Mouse (Mus musculus): ENCODE results near the gene Gusb. TPM values are rescaled to one million over a fixed set of nuclear protein-coding genes. Genes with fewer than 3 reads are reported as not detected.

Gene Gusb
- total and polyA plus RNA-seq, 2 experiments from 2014 or later = 26.2 to 47.0 TPM

DNA sequence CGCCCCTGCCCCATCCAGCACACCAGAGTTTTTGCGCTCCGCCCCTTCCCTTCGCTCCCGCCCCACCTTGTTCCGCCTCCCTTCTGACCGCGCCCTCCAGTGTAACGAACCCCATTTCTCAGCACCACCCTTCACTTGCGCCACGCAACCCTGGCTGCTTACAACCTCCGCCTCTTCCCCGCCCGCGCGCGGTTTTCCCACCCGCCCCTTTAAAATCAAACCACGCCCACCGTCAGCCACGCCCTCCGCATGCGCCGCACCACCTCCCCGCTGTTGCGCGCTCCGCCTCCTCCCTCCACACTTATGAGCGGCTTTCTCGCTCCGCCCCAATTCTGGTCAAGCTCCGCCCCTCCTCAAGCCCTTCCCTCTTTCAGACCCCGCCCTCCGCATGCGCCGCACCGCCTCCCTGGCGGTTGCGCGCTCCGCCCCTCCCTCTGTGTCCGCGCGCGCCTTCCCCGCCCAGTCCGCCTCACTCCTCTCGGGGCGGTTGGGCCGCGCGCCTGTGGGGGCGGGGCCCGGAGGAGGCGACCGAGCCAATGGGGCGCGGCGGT, 61.3 kb downstream of the Gusb start, which contains the start of gene Vkorc1l1:
TSS of gene Vkorc1l1 (plus strand) at position 476 of the 551 bp plus-strand sequence.
- H3K4me1 ChIP-seq (ENCODE audit: insufficient read depth, low read length) = 0 out of 2 replicates have a peak, but pooled peaks cover 4% of the 10 kb centered on the region
- DNase-seq (ENCODE audit: low spot score) = peak; percentile 99
- no peaks in the 10 kb centered on the region for H3K9me3 ChIP-seq (ENCODE audit: low read length)
- no peak for TF ChIP-seq CTCF (IDR thresholded peaks at IDR 0.05; ENCODE audit: low read depth)
- H3K36me3 ChIP-seq (ENCODE audit: insufficient read depth, low read length) = no peaks in the 10 kb centered on the region
- peak within 1 kb of the TSS; percentile 79 for H3K9ac ChIP-seq (replicated peaks; ENCODE audit: low read length)
- WGBS = 1% methylated on average over 56 of the region's 59 CpGs
- peak within 1 kb of the TSS; percentile 86 for H3K4me3 ChIP-seq (ENCODE audit: low read length)
- H3K27ac ChIP-seq = peak within 1 kb of the TSS; percentile 70
- no peaks in the 10 kb centered on the region for H3K27me3 ChIP-seq (ENCODE audit: insufficient read depth, low read length)
- peak; percentile 97 for ATAC-seq
- peak within 1 kb of the TSS; percentile 81 for H3K4me2 ChIP-seq (ENCODE audit: low read depth, low read length)

DNA sequence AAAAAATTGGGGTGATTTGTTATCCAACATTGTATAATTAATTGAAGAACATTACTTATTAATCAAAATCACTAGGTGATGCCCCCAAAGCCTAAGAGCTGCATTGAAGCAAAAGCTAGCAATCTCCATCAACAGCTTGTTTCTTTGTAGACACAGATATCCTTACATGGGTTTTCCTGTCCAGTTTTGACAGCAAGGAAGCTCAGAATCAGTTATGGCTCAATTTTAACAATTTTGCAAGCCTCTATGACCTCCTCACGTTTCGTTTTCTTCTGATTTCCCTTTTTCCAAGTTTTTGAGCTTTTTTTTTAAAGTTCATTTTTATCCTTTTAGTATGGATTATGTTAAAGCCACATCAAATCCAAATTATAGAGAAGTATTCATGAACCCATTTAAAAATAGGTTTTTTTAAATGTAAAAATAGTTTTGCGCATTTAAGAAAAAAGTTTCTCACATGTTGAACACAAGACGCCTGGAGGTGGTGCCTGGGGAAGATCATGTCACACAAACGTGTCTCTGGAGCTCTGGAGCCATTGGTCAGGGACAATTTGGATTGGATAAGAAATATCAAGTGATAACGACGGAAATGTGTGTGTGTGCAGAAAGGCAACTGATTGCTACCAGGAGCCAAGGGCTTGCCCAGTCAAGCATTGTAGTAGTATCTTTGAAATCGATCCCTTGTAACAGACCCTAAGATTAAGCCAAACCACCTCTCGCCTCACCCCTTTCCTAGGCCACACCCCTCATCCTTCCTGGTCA, 61.9 kb downstream of the Gusb start:
- no peaks in the 10 kb centered on the region for H3K36me3 ChIP-seq (ENCODE audit: insufficient read depth, low read length)
- H3K4me2 ChIP-seq (ENCODE audit: low read depth, low read length) = peak overlapping the region; percentile 52
- peak overlapping the region; percentile 86 for H3K4me3 ChIP-seq (ENCODE audit: low read length)
- 0 out of 2 replicates have a peak, but pooled peaks cover 4% of the 10 kb centered on the region for H3K4me1 ChIP-seq (ENCODE audit: insufficient read depth, low read length)
- ATAC-seq = no peak; the same call in 1 of the 2 replicates
- no peaks in the 10 kb centered on the region for H3K27me3 ChIP-seq (ENCODE audit: insufficient read depth, low read length)
- 8% methylated on average over 9 of the region's 9 CpGs for WGBS
- H3K9ac ChIP-seq (replicated peaks; ENCODE audit: low read length) = peak overlapping the region; percentile 19; the same call in 1 of the 2 replicates
- TF ChIP-seq CTCF (IDR thresholded peaks at IDR 0.05; ENCODE audit: low read depth) = no peak
- peak overlapping the region; percentile 65 for H3K27ac ChIP-seq
- DNase-seq (ENCODE audit: low spot score) = no peak
- H3K9me3 ChIP-seq (ENCODE audit: low read length) = no peaks in the 10 kb centered on the region

DNA sequence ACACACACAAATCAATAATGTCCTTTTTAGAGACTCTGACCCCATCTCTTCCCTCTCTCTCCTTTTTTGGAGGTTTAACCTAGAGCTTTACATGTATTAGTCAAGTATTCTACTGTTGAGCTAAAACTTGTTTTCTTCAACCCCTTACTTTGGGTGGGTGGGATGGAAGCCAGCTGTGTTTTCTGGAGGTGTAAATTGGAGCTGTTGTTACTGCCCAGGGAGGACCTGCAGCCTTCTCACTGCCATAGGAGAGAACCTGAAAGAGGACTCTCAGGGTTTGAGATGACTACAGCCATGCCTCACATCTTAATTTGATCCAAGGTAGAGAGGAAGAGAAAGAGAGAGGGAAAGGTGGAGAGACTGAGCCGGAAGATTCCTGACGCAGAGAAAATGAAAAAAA, 62.6 kb downstream of the Gusb start:
- Histone ChIP-seq H3K9me3 (ENCODE audit: low read length) (no peaks in the 10 kb centered on the region), H3K36me3 (ENCODE audit: insufficient read depth, low read length) (no peaks in the 10 kb centered on the region), H3K4me1 (ENCODE audit: insufficient read depth, low read length) (0 out of 2 replicates have a peak, but pooled peaks cover 4% of the 10 kb centered on the region), H3K27me3 (ENCODE audit: insufficient read depth, low read length) (no peaks in the 10 kb centered on the region), H3K9ac (replicated peaks; ENCODE audit: low read length) (no peak overlapping the region), H3K27ac (no peak overlapping the region), H3K4me2 (ENCODE audit: low read depth, low read length) (no peak overlapping the region), H3K4me3 (ENCODE audit: low read length) (no peak overlapping the region)
- 69% methylated on average over 2 of the region's 2 CpGs for WGBS
- DNase-seq (ENCODE audit: low spot score) = no peak
- no peak for TF ChIP-seq CTCF (IDR thresholded peaks at IDR 0.05; ENCODE audit: low read depth)
- no peak for ATAC-seq

Other genes starting within 250 kb of the Gusb start
- 28.3 and 31.0 TPM in 2 replicates for gene Psph, start 215.6 kb downstream of the Gusb start, total RNA-seq (2014; rRNA removed)
- gene Psph, start 215.6 kb downstream of the Gusb start, polyA plus RNA-seq (2015; fragmentation: Nextera tagmentation; extraction: Ambion mirVana) = 55.3 and 58.1 TPM in 2 replicates
- 21.8 and 23.2 TPM in 2 replicates for gene Sumf2, start 156.1 kb downstream of the Gusb start, total RNA-seq (2014; rRNA removed)
- 25.2 and 29.4 TPM in 2 replicates for gene Sumf2, start 156.1 kb downstream of the Gusb start, polyA plus RNA-seq (2015; fragmentation: Nextera tagmentation; extraction: Ambion mirVana)
- gene Chchd2, start 115.6 kb downstream of the Gusb start, total RNA-seq (2014; rRNA removed) = 1,207 and 1,381 TPM in 2 replicates
- gene Chchd2, start 115.6 kb downstream of the Gusb start, polyA plus RNA-seq (2015; fragmentation: Nextera tagmentation; extraction: Ambion mirVana) = 877 TPM in 2 replicates
- gene Zbed5, start 107.3 kb downstream of the Gusb start, total RNA-seq (2014; rRNA removed) = 9.6 and 10.4 TPM in 2 replicates
- 7.4 and 7.9 TPM in 2 replicates for gene Zbed5, start 107.3 kb downstream of the Gusb start, polyA plus RNA-seq (2015; fragmentation: Nextera tagmentation; extraction: Ambion mirVana)
- 2.0 and 3.6 TPM in 2 replicates for gene Phkg1, start 104.5 kb downstream of the Gusb start, total RNA-seq (2014; rRNA removed)
- gene Phkg1, start 104.5 kb downstream of the Gusb start, polyA plus RNA-seq (2015; fragmentation: Nextera tagmentation; extraction: Ambion mirVana) = 1.7 and 3.3 TPM in 2 replicates
- 3.5 and 4.1 TPM in 2 replicates for gene Nupr1l, start 94.5 kb downstream of the Gusb start, total RNA-seq (2014; rRNA removed)
- gene Nupr1l, start 94.5 kb downstream of the Gusb start, polyA plus RNA-seq (2015; fragmentation: Nextera tagmentation; extraction: Ambion mirVana) = 6.0 and 6.1 TPM in 2 replicates
- gene Vkorc1l1, start 61.1 kb downstream of the Gusb start, total RNA-seq (2014; rRNA removed) = 73.0 and 73.3 TPM in 2 replicates
- gene Vkorc1l1, start 61.1 kb downstream of the Gusb start, polyA plus RNA-seq (2015; fragmentation: Nextera tagmentation; extraction: Ambion mirVana) = 22.3 and 23.0 TPM in 2 replicates
- 24.9 and 31.4 TPM in 2 replicates for gene Asl, start 26.2 kb upstream of the Gusb start, total RNA-seq (2014; rRNA removed)
- gene Asl, start 26.2 kb upstream of the Gusb start, polyA plus RNA-seq (2015; fragmentation: Nextera tagmentation; extraction: Ambion mirVana) = 43.2 and 52.3 TPM in 2 replicates
- gene Crcp, start 26.2 kb upstream of the Gusb start, total RNA-seq (2014; rRNA removed) = 34.4 and 39.8 TPM in 2 replicates
- 73.7 and 83.0 TPM in 2 replicates for gene Crcp, start 26.2 kb upstream of the Gusb start, polyA plus RNA-seq (2015; fragmentation: Nextera tagmentation; extraction: Ambion mirVana)
- 35.6 and 38.1 TPM in 2 replicates for gene Tpst1, start 70.3 kb upstream of the Gusb start, total RNA-seq (2014; rRNA removed)
- 46.7 and 48.7 TPM in 2 replicates for gene Tpst1, start 70.3 kb upstream of the Gusb start, polyA plus RNA-seq (2015; fragmentation: Nextera tagmentation; extraction: Ambion mirVana)
- gene Kctd7, start 141.8 kb upstream of the Gusb start, total RNA-seq (2014; rRNA removed) = 20.8 and 31.7 TPM in 2 replicates
- 10.9 and 11.2 TPM in 2 replicates for gene Kctd7, start 141.8 kb upstream of the Gusb start, polyA plus RNA-seq (2015; fragmentation: Nextera tagmentation; extraction: Ambion mirVana)
- gene Rabgef1, start 168.7 kb upstream of the Gusb start, total RNA-seq (2014; rRNA removed) = 16.1 and 19.9 TPM in 2 replicates
- gene Rabgef1, start 168.7 kb upstream of the Gusb start, polyA plus RNA-seq (2015; fragmentation: Nextera tagmentation; extraction: Ambion mirVana) = 27.4 and 28.9 TPM in 2 replicates
- 37.1 and 51.2 TPM in 2 replicates for gene Tmem248, start 214.0 kb upstream of the Gusb start, total RNA-seq (2014; rRNA removed)
- 26.5 and 30.5 TPM in 2 replicates for gene Tmem248, start 214.0 kb upstream of the Gusb start, polyA plus RNA-seq (2015; fragmentation: Nextera tagmentation; extraction: Ambion mirVana)